Mouse (Mus musculus): ENCODE data around the gene Gmeb1.
"Not testable (repeated sequence)": the region's sequence is repeated elsewhere in the genome, so short reads cannot be mapped to it uniquely, and the experiment has no call there.

Gene Gmeb1

GRCm38 (mm10) chr4:132261514-132262357, at the start of gene Gmeb1:
Gene Gmeb1 (minus strand): TSS chr4:132261602.
- peak; percentile 69 for DNase-seq (ENCODE audit: low spot score)

GRCm38 (mm10) chr4:132309849-132310472, 48.6 kb upstream of the Gmeb1 start:
- peak; percentile 47 for DNase-seq (ENCODE audit: low spot score)

- DNase-seq (ENCODE audit: low spot score) = peak; percentile 31
These were observed 47.9 kb upstream of the Gmeb1 start for GRCm38 (mm10) chr4:132309140-132309848.

GRCm38 (mm10) chr4:132308437-132309139, 47.2 kb upstream of the Gmeb1 start:
- peak; percentile 69 for DNase-seq (ENCODE audit: low spot score)

- DNase-seq (ENCODE audit: low spot score) = no peak
These were observed 44.6 kb upstream of the Gmeb1 start for GRCm38 (mm10) chr4:132306004-132306403.

GRCm38 (mm10) chr4:132305276-132305675, 43.9 kb upstream of the Gmeb1 start:
- DNase-seq (ENCODE audit: low spot score) = no peak

GRCm38 (mm10) chr4:132303484-132303883, 42.1 kb upstream of the Gmeb1 start:
- not testable (repeated sequence) for DNase-seq (ENCODE audit: low spot score)

- DNase-seq (ENCODE audit: low spot score) = peak; percentile 22
These were observed 41.6 kb upstream of the Gmeb1 start, which contains the start of gene Rab42 for GRCm38 (mm10) chr4:132302939-132303479. Gene Rab42 (minus strand): TSS chr4:132303385.

GRCm38 (mm10) chr4:132301965-132302938, 40.9 kb upstream of the Gmeb1 start:
- no peak for DNase-seq (ENCODE audit: low spot score)

- DNase-seq (ENCODE audit: low spot score) = no peak
These were observed 40.1 kb upstream of the Gmeb1 start for GRCm38 (mm10) chr4:132301486-132301885.

GRCm38 (mm10) chr4:132299849-132300248, 38.4 kb upstream of the Gmeb1 start:
- no peak for DNase-seq (ENCODE audit: low spot score)

GRCm38 (mm10) chr4:132295696-132296390, 34.4 kb upstream of the Gmeb1 start:
- no peak for DNase-seq (ENCODE audit: low spot score)

- DNase-seq (ENCODE audit: low spot score) = no peak
These were observed 32.4 kb upstream of the Gmeb1 start for GRCm38 (mm10) chr4:132293682-132294240.

GRCm38 (mm10) chr4:132292988-132293387, 31.6 kb upstream of the Gmeb1 start:
- DNase-seq (ENCODE audit: low spot score) = no peak

GRCm38 (mm10) chr4:132291624-132292335, 30.4 kb upstream of the Gmeb1 start:
- no peak for DNase-seq (ENCODE audit: low spot score)

- DNase-seq (ENCODE audit: low spot score) = no peak
These were observed 29.7 kb upstream of the Gmeb1 start for GRCm38 (mm10) chr4:132291056-132291455.

- not testable (repeated sequence) for DNase-seq (ENCODE audit: low spot score)
These were observed 27.4 kb upstream of the Gmeb1 start for GRCm38 (mm10) chr4:132288840-132289239.

- no peak for DNase-seq (ENCODE audit: low spot score)
These were observed 14.5 kb upstream of the Gmeb1 start for GRCm38 (mm10) chr4:132275949-132276348.

All from spleen, adult 12 weeks (tissue).